Mouse (Mus musculus) olfactory bulb, adult 2 months (tissue): ENCODE measurements around the gene Spib.
A peak's percentile ranks its signal among the peaks of the same experiment; 100 is the strongest.

Source experiments
- CTCF ChIP-seq: fragments of 200-500 bp; IDR thresholded peaks from 2 replicates; pipeline ENCODE4 v1.5.1; 2012; ENCODE audit warnings: low read depth, mild to moderate bottlenecking, low read length, moderate library complexity; ENCODE audit not compliant: insufficient read depth
- POLR2A ChIP-seq: fragments of 200-500 bp; IDR thresholded peaks from 2 replicates; pipeline ENCODE4 v1.6.1; 2012; ENCODE audit warnings: mild to moderate bottlenecking, low read depth, low read length, moderate library complexity; ENCODE audit not compliant: insufficient read depth

DNA sequence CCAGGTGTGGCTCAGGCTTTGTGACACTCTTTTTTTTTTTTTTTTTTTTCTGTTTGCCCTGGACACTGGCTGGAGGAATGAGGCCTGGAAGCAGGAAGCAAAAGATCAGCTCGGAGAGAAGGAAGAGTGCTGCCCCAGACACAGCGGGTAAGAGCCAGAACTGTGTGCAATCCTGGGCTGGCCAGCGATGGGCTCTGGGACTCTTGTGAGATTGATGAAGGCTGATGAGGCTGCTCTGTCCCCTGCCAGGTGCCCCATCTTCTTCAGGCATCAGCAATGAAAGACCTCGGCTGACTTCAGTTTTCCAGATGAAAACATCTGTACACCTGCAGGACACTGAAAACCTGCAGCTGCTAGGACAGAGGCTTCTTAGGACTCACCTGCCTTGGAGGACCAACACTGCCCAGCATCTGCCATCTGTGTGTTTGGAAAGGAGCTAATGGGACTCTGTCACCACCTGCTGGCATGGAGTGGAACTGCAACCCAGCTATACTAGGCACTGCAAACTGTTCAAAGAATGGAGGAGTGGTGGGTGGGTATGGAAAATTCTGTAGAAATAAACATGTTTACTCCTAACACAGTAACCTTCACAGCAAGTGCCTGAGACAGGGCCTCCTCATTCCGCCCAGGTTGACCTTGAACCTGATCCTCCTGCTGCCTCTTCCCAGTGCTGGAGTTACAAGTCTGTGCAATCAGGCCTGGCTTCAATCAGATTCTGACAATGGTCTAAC, 46.9 kb downstream of the Spib start:
- TF ChIP-seq CTCF = peak; percentile 37; the same call in 1 of the 2 replicates
- no peak for TF ChIP-seq POLR2A
